Mouse (Mus musculus): ENCODE results near the gene Dhx32. TPM values are rescaled to one million over a fixed set of nuclear protein-coding genes. Genes with fewer than 3 reads are reported as not detected.

Gene Dhx32
- total RNA-seq, 2 experiments from 2014 or later, result 34.4 to 36.4 TPM

- DNase-seq (ENCODE audit: low spot score in 2 of 2), result no peak
Measured at GRCm38 (mm10) chr7:133676002-133676401, 106.5 kb downstream of the Dhx32 start.

Other genes with a start within 250 kb of the Dhx32 start
- gene Tex36, start 180.6 kb downstream of the Dhx32 start, total RNA-seq (2021), result not detected
- 10 to 100 TPM; 23.3 to 27.0 TPM for gene Edrf1, start 145.2 kb downstream of the Dhx32 start, total RNA-seq (2021)
- not detected for gene Mmp21, start 102.7 kb downstream of the Dhx32 start, total RNA-seq (2021)
- gene Bccip, start 73.4 kb downstream of the Dhx32 start, total RNA-seq (2021), result 10 to 100 TPM; 61.7 to 64.5 TPM
- 10 to 100 TPM; 16.1 to 18.1 TPM for gene Uros, start 72.7 kb downstream of the Dhx32 start, total RNA-seq (2021)
- gene Fank1, start 5.9 kb downstream of the Dhx32 start, total RNA-seq (2021), result 1 to 10 TPM; 3.4 to 4.5 TPM